Mouse (Mus musculus): Measurements from ENCODE around the gene Clcf1. TPM values are rescaled to one million over a fixed set of nuclear protein-coding genes. Genes with fewer than 3 reads are reported as not detected.

Clcf1 gene
- polyA plus RNA-seq, 1 experiment from 2014 or later: 8.6 TPM

DNA sequence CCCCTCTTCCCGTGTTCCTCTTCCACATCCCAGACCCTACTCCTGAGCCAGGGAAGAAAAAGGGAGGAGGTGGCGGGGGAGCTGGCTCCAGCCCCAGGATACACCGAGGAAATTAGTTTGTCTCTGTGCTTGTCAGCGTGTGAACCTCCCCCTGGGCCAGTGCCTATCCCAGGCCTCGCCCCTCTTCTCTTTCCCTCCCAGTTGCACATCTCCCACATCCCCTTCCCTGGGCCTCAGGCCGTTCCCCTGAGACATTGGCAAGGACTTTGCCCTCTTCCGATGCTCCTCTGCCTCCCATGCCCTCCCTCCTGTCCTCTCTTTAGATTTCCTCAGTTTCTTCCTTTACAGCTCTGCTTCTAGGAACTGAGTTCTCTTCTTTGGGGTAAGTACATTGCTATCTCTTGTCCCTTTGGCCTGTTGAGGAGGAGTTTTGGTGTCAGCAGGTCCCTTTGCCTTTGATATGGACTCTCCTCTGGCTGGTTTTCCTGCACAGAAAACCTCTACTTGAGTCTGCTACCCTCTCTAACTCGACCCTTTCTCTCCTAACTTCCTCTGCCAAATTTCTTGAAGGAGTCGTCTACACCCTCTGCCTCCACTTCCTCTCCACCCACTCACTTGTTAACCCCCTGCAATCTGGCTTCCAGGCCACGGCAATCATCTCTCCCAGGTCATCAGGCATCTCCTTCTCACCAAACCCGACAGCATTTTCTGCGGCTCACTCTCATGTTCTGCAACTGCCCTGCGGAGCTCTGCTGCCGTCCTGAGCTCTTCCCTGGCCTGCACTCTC lies 7.1 kb downstream of the Clcf1 start:
- Histone ChIP-seq H3K9me3 (no peaks in the 10 kb centered on the region), H3K36me3 (peaks cover 32% of the 10 kb centered on the region), H3K4me3 (replicated peaks) (no peak overlapping the region), H3K9ac (replicated peaks) (0 out of 2 replicates have a peak overlapping the region, but pooled peaks have one; percentile 34), H3K27ac (no peak overlapping the region), H3K4me2 (no peak overlapping the region), H3K27me3 (peaks cover 12% of the 10 kb centered on the region; the same call in 1 of the 2 replicates), H3K4me1 (replicated peaks) (peaks cover 43% of the 10 kb centered on the region)
- ATAC-seq (ENCODE audit: insufficient number of reproducible peaks, insufficient read depth, low FRiP score, low TSS enrichment, low read depth): no peak
- WGBS: 35% methylated on average over 14 of the region's 14 CpGs

- peaks cover 32% of the 10 kb centered on the region for H3K36me3 ChIP-seq
- no peak overlapping the region for H3K4me2 ChIP-seq
- WGBS: 79% methylated on average over 11 of the region's 11 CpGs
- H3K4me3 ChIP-seq (replicated peaks): no peak overlapping the region
- H3K9ac ChIP-seq (replicated peaks): no peak overlapping the region; the same call in 1 of the 2 replicates
- no peak for ATAC-seq (ENCODE audit: insufficient number of reproducible peaks, insufficient read depth, low FRiP score, low TSS enrichment, low read depth)
- H3K27ac ChIP-seq: no peak overlapping the region
- no peaks in the 10 kb centered on the region for H3K9me3 ChIP-seq
- peaks cover 33% of the 10 kb centered on the region for H3K4me1 ChIP-seq (replicated peaks)
- H3K27me3 ChIP-seq: peaks cover 12% of the 10 kb centered on the region; the same call in 1 of the 2 replicates
Observed at GRCm38 (mm10) chr19:4222165-4222564, 8.1 kb downstream of the Clcf1 start.

GRCm38 (mm10) chr19:4226779-4227178 lies 12.7 kb downstream of the Clcf1 start:
- H3K4me1 ChIP-seq (replicated peaks): peaks cover 13% of the 10 kb centered on the region
- 93% methylated on average over 7 of the region's 7 CpGs for WGBS

GRCm38 (mm10) chr19:4227446-4227845 lies 13.4 kb downstream of the Clcf1 start:
- peaks cover 20% of the 10 kb centered on the region for H3K27me3 ChIP-seq
- H3K9ac ChIP-seq (replicated peaks): no peak overlapping the region
- peaks cover 15% of the 10 kb centered on the region for H3K36me3 ChIP-seq
- H3K4me1 ChIP-seq (replicated peaks): peaks cover 19% of the 10 kb centered on the region
- no peak overlapping the region for H3K27ac ChIP-seq
- 71% methylated on average over 5 of the region's 5 CpGs for WGBS
- H3K9me3 ChIP-seq: no peaks in the 10 kb centered on the region
- H3K4me2 ChIP-seq: no peak overlapping the region
- H3K4me3 ChIP-seq (replicated peaks): no peak overlapping the region
- ATAC-seq (ENCODE audit: insufficient number of reproducible peaks, insufficient read depth, low FRiP score, low TSS enrichment, low read depth): no peak

More at GRCm38 (mm10) chr19:4226779-4227178, 12.7 kb downstream of the Clcf1 start:
- H3K9me3 ChIP-seq: no peaks in the 10 kb centered on the region
- no peak for ATAC-seq (ENCODE audit: insufficient number of reproducible peaks, insufficient read depth, low FRiP score, low TSS enrichment, low read depth)
- H3K4me3 ChIP-seq (replicated peaks): no peak overlapping the region
- H3K4me2 ChIP-seq: no peak overlapping the region
- H3K27me3 ChIP-seq: peaks cover 24% of the 10 kb centered on the region
- no peak overlapping the region for H3K9ac ChIP-seq (replicated peaks)
- no peak overlapping the region for H3K27ac ChIP-seq
- peaks cover 22% of the 10 kb centered on the region for H3K36me3 ChIP-seq

DNA sequence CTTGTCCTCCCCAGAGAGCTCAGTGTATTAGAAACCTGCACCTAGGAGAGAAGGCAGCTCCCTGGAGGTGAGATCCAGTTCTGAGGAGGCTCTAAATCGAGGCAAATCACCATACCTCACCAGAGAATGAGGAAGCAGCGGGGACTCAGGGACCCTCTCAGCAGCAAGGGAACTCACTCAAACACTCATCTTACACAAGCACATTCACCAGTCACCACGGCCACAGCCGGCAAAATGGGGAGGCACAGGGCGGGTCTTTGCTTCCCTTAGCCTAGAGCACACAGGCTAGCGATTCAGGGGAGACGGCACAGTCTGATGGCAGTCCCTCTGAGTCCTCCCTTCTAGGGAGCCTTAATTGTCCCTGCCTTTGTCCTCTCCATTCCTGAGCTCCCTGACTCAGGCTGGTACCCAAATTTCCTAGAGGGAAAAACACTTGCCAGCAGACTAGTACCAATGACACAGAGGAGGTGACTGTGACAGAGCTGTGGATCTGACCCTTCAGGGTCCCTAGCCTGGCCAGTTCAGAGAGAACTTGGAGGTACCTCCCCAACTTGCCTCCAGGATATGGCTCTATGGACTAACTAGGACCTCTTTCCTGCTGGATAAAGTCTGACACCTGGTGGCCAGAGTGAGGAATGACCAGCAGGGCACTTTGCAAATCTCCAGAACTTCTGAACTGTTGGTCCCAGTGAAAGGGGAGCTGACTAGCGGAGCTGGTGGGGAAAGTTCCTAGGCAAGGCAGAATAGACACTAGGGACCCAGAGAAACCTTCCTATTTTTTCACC lies 14.0 kb downstream of the Clcf1 start:
- H3K4me2 ChIP-seq: no peak overlapping the region
- H3K4me1 ChIP-seq (replicated peaks): peaks cover 19% of the 10 kb centered on the region
- peaks cover 9% of the 10 kb centered on the region for H3K36me3 ChIP-seq
- H3K27ac ChIP-seq: no peak overlapping the region
- 17% methylated on average over 8 of the region's 8 CpGs for WGBS
- ATAC-seq (ENCODE audit: insufficient number of reproducible peaks, insufficient read depth, low FRiP score, low TSS enrichment, low read depth): peak; percentile 57; the same call in 1 of the 2 replicates
- H3K9me3 ChIP-seq: no peaks in the 10 kb centered on the region
- 0 out of 2 replicates have a peak overlapping the region, but pooled peaks have one; percentile 2 for H3K9ac ChIP-seq (replicated peaks)
- H3K27me3 ChIP-seq: peaks cover 21% of the 10 kb centered on the region
- H3K4me3 ChIP-seq (replicated peaks): no peak overlapping the region

DNA sequence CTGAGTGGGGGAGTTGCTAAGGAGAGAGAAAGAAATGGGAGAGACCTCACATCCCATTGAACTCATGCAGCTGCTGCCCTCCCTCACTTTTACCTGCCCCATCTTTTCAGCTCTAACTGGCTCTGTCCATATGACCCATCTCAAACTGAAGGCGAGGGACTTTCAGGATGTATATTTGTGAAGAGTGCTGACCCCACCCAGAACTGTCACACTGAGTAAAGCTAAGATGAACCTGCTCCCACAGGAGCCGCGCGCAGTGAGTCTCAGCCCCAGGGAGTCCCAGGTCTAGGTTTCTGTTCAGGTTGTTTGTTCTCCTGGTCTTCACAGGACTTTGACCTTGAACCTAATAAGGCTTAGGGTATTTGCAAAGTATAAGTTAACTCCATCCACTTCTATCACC lies 14.9 kb downstream of the Clcf1 start:
- Histone ChIP-seq H3K4me3 (replicated peaks) (no peak overlapping the region), H3K4me1 (replicated peaks) (peaks cover 19% of the 10 kb centered on the region), H3K27ac (no peak overlapping the region), H3K4me2 (no peak overlapping the region), H3K9me3 (no peaks in the 10 kb centered on the region), H3K9ac (replicated peaks) (no peak overlapping the region), H3K27me3 (peaks cover 24% of the 10 kb centered on the region), H3K36me3 (peaks cover under 1% of the 10 kb centered on the region; the same call in 1 of the 2 replicates)
- 78% methylated on average over 4 of the region's 4 CpGs for WGBS
- ATAC-seq (ENCODE audit: insufficient number of reproducible peaks, insufficient read depth, low FRiP score, low TSS enrichment, low read depth): no peak

GRCm38 (mm10) chr19:4229451-4230076 lies 15.5 kb downstream of the Clcf1 start:
- peaks cover 19% of the 10 kb centered on the region for H3K4me1 ChIP-seq (replicated peaks)
- no peaks in the 10 kb centered on the region for H3K36me3 ChIP-seq
- WGBS: 32% methylated on average over 9 of the region's 9 CpGs
- H3K9me3 ChIP-seq: no peaks in the 10 kb centered on the region
- no peak for ATAC-seq (ENCODE audit: insufficient number of reproducible peaks, insufficient read depth, low FRiP score, low TSS enrichment, low read depth)
- H3K4me3 ChIP-seq (replicated peaks): no peak overlapping the region
- H3K9ac ChIP-seq (replicated peaks): no peak overlapping the region
- H3K27ac ChIP-seq: no peak overlapping the region
- no peak overlapping the region for H3K4me2 ChIP-seq
- peaks cover 24% of the 10 kb centered on the region for H3K27me3 ChIP-seq

DNA sequence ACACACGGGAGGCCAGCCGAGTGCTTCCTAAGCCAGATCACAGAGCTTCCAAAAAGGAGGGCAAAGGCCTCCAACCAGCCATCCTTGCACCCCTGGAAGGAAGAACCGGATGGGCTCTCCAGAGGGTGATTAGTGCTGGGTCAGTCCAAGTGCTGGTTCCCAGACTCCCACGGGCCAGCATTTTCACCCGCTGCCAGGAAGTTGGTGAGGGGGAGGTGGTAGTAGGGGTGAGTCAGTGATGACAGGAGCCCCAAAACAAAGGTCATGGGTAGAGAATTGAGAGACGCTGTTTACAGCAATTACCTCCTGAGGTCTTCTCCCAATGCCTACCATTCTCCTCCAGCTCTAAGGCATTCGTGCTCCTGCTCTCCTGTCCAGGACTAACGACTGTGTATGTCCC lies 16.4 kb downstream of the Clcf1 start:
- WGBS: 74% methylated on average over 8 of the region's 8 CpGs
- Histone ChIP-seq H3K4me1 (replicated peaks) (peaks cover 19% of the 10 kb centered on the region), H3K27ac (no peak overlapping the region), H3K27me3 (peaks cover 24% of the 10 kb centered on the region), H3K9ac (replicated peaks) (no peak overlapping the region), H3K36me3 (no peaks in the 10 kb centered on the region), H3K4me3 (replicated peaks) (no peak overlapping the region), H3K9me3 (no peaks in the 10 kb centered on the region), H3K4me2 (no peak overlapping the region)
- no peak for ATAC-seq (ENCODE audit: insufficient number of reproducible peaks, insufficient read depth, low FRiP score, low TSS enrichment, low read depth)

DNA sequence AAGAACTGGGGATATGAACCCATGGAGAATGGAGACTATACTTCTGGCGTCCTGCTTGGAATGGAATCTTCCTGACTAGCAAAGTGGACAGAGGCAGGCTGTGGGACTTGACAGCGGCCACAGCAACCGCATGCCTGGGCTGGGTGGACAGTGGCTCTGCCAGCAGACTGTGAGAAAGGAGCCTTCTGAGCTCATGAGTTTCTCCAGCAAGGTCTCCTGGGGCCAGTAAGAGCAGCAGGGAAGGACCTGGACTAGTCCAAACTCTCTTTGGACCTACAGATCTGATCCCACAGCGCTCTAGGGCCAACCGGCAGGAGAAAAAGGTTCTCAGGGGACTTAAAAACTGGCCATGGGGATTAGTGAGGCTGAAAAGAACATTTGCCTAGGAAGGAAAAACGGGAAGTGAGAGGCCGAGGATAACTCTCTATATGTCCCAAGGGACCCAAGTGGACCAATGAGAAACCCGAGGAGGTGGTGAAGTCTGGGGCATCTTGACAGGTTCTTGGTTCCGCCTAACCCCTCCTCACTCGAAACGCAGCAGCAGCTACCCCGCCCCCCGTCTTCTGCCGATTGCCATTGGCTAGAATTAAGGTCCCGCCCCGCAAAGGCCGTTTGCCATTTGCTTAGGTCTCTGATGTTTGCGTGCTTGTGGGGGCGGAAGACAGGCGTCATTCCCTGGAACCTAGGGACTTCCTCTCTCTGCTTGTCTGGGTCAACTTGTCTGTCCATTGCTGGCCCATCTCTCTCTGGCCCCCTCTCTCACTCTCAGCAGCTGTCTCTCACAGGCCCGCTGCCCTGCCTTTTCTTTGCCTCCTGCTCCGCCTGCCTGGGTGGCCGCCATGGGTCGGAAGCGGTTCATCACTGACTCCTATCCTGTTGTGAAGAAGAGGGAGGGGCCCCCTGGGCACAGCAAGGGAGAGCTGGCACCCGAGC lies 17.5 kb downstream of the Clcf1 start, which contains the start of gene Pold4:
Pold4 (plus strand) TSS at position 647 of the 933 bp plus-strand sequence.
- Histone ChIP-seq H3K9ac (replicated peaks) (peak within 1 kb of the TSS; percentile 71), H3K27me3 (peaks cover 24% of the 10 kb centered on the region), H3K36me3 (no peaks in the 10 kb centered on the region), H3K4me3 (replicated peaks) (peak within 1 kb of the TSS; percentile 61), H3K4me2 (peak within 1 kb of the TSS; percentile 92), H3K9me3 (no peaks in the 10 kb centered on the region), H3K4me1 (replicated peaks) (peaks cover 23% of the 10 kb centered on the region), H3K27ac (peak within 1 kb of the TSS; percentile 66)
- 13% methylated on average over 26 of the region's 26 CpGs for WGBS
- ATAC-seq (ENCODE audit: insufficient number of reproducible peaks, insufficient read depth, low FRiP score, low TSS enrichment, low read depth): peak; percentile 64

- no peaks in the 10 kb centered on the region for H3K36me3 ChIP-seq
- H3K4me1 ChIP-seq (replicated peaks): peaks cover 26% of the 10 kb centered on the region
- H3K27me3 ChIP-seq: peaks cover 24% of the 10 kb centered on the region
- 73% methylated on average over 2 of the region's 2 CpGs for WGBS
- H3K4me2 ChIP-seq: peak overlapping the region; percentile 92
- peak overlapping the region; percentile 61 for H3K4me3 ChIP-seq (replicated peaks)
- H3K9ac ChIP-seq (replicated peaks): peak overlapping the region; percentile 71
- no peaks in the 10 kb centered on the region for H3K9me3 ChIP-seq
- peak overlapping the region; percentile 66; the same call in 1 of the 2 replicates for H3K27ac ChIP-seq
- no peak for ATAC-seq (ENCODE audit: insufficient number of reproducible peaks, insufficient read depth, low FRiP score, low TSS enrichment, low read depth)
Observed at GRCm38 (mm10) chr19:4232186-4232572, 18.1 kb downstream of the Clcf1 start.
